Mouse (Mus musculus) limb, embryonic 13.5 days (tissue): ENCODE data around the gene Bcan. TPM values are rescaled to one million over a fixed set of nuclear protein-coding genes. Genes with fewer than 3 reads are reported as not detected.
A peak's percentile ranks its signal among the peaks of the same experiment; 100 is the strongest.

Experiments used
- ATAC-seq: fragments of 200-750 bp; cut with Nextera tagmentation; 2 replicates; pipeline ENCODE4 v1.8.0; 2017; ENCODE audit warnings: low read depth, moderate number of reproducible peaks, moderate TSS enrichment; ENCODE audit not compliant: low FRiP score
- H3K27ac ChIP-seq: fragments of 300-500 bp; sonication (generic); 2 replicates; pipeline ENCODE4 v1.5.1; 2015; ENCODE audit warnings: inconsistent platforms, mild to moderate bottlenecking, moderate library complexity
- H3K27me3 ChIP-seq: fragments of 300-500 bp; sonication (generic); 2 replicates; pipeline ENCODE4 v1.6.1; 2015; ENCODE audit warnings: mild to moderate bottlenecking, inconsistent platforms
- H3K36me3 ChIP-seq: fragments of 300-500 bp; sonication (generic); 2 replicates; pipeline ENCODE4 v1.6.1; 2015; ENCODE audit warnings: inconsistent platforms, mild to moderate bottlenecking, moderate library complexity
- H3K4me1 ChIP-seq: fragments of 300-500 bp; sonication (generic); 2 replicates; pipeline ENCODE4 v1.6.1; 2015; ENCODE audit warnings: inconsistent platforms
- H3K4me2 ChIP-seq: fragments of 300-500 bp; sonication (generic); replicated peaks from 2 replicates; pipeline ENCODE4 v1.6.1; 2015; ENCODE audit warnings: inconsistent platforms, mild to moderate bottlenecking, moderate library complexity
- H3K4me3 ChIP-seq: fragments of 300-500 bp; sonication (generic); 2 replicates; pipeline ENCODE4 v1.5.1; 2015; ENCODE audit warnings: moderate library complexity, mild to moderate bottlenecking, inconsistent platforms
- H3K9ac ChIP-seq: fragments of 300-500 bp; sonication (generic); 2 replicates; pipeline ENCODE4 v1.6.1; 2015; ENCODE audit warnings: mild to moderate bottlenecking, inconsistent platforms
- H3K9me3 ChIP-seq: fragments of 300-500 bp; sonication (generic); 2 replicates; pipeline ENCODE4 v1.6.1; 2016; ENCODE audit warnings: inconsistent platforms
- WGBS: fragments of 180-500 bp; shearing (Covaris S2); methylation state at CpG from one replicate; pipeline ENCODE4 v1.1.7; 2015; 5-methylcytosine and 5-hydroxymethylcytosine counted together
- polyA plus RNA-seq: library from polyadenylated mRNA; unstranded; fragments of >200 nt; fragmentation: Nextera tagmentation; extraction: Ambion mirVana; gene quantifications from 2 replicates; pipeline ENCODE4 v1.2.1, GENCODE M21; 2015

Gene Bcan
- polyA plus RNA-seq, 1 experiment from 2014 or later, result 0.57 TPM

GRCm38 (mm10) chr3:87980085-87980484 is 19.9 kb downstream of the Bcan start:
- Histone ChIP-seq H3K27me3 (0 out of 2 replicates have a peak, but pooled peaks cover 3% of the 10 kb centered on the region), H3K4me2 (no peak overlapping the region), H3K4me3 (no peak overlapping the region), H3K9me3 (no peaks in the 10 kb centered on the region), H3K27ac (no peak overlapping the region), H3K4me1 (peaks cover 31% of the 10 kb centered on the region), H3K9ac (no peak overlapping the region), H3K36me3 (peaks cover 13% of the 10 kb centered on the region)
- ATAC-seq, result no peak
- 40% methylated on average over 3 of the region's 3 CpGs for WGBS

DNA sequence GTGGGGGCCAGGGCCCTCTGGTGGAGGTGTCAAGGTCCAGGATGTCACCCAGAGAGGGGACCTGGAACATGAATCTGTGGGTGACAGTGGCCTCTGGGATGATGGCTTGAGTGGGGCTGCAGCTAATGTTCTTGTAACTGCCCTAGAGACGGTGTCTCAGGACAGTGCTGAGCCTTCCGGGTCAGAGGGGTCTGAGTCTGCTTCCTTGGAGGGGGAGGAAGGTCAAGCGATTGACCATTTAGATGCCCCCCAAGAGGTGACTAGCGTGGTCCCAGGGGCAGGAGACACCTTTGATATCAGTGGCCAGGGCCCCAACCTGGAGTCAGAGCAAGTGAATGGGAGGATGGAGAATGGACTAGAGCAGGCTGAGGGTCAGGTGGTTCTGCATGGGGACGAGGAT is 20.5 kb downstream of the Bcan start:
- 80% methylated on average over 5 of the region's 5 CpGs for WGBS
- Histone ChIP-seq H3K36me3 (peaks cover 13% of the 10 kb centered on the region), H3K4me3 (no peak overlapping the region), H3K9me3 (no peaks in the 10 kb centered on the region), H3K4me1 (peaks cover 33% of the 10 kb centered on the region), H3K27ac (no peak overlapping the region), H3K27me3 (0 out of 2 replicates have a peak, but pooled peaks cover 3% of the 10 kb centered on the region), H3K9ac (no peak overlapping the region), H3K4me2 (no peak overlapping the region)
- ATAC-seq, result no peak

DNA sequence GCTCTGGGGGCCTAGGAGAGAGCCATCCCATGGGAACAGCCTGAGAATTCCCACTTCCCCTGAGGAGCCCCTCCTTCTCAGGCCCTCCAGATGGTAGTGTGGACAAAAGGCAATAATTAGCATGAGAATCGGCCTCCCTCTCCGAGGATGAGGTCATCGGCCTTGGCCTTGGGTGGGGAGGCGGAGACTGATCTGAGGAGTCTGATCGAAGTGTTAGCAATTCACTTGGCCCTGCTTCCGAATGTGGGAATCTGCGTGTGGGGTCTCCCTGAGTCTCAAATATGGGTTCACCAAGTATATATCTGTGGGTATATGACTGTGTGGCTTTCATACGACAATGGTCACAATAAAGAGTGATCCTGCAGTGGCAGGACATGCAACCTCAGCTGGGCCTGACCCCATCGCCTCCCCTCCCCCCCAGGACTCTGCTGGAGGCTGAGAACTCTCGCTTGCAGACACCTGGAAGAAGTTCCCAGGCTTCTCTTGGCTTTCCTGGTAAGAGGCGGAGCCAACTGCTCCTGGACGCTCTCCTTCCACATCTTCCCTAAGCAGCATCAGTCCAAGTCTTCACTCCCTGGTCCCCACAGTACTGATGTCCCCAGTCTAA is 25.5 kb downstream of the Bcan start:
- 25% methylated on average over 12 of the region's 12 CpGs for WGBS
- H3K4me1 ChIP-seq, result peaks cover 47% of the 10 kb centered on the region
- H3K4me3 ChIP-seq, result peak overlapping the region; percentile 53
- peaks cover 40% of the 10 kb centered on the region for H3K27me3 ChIP-seq
- H3K36me3 ChIP-seq, result peaks cover 13% of the 10 kb centered on the region
- H3K9me3 ChIP-seq, result no peaks in the 10 kb centered on the region
- peak overlapping the region; percentile 50 for H3K9ac ChIP-seq
- no peak overlapping the region for H3K27ac ChIP-seq
- ATAC-seq, result no peak
- H3K4me2 ChIP-seq, result peak overlapping the region; percentile 87

GRCm38 (mm10) chr3:87973593-87974380 is 26.2 kb downstream of the Bcan start:
- Histone ChIP-seq H3K9me3 (no peaks in the 10 kb centered on the region), H3K4me1 (peaks cover 47% of the 10 kb centered on the region), H3K27me3 (peaks cover 40% of the 10 kb centered on the region), H3K27ac (no peak overlapping the region; the same call in 1 of the 2 replicates), H3K4me2 (peak overlapping the region; percentile 87), H3K9ac (peak overlapping the region; percentile 50), H3K4me3 (peak overlapping the region; percentile 53), H3K36me3 (peaks cover 13% of the 10 kb centered on the region)
- WGBS, result 40% methylated on average over 14 of the region's 14 CpGs
- no peak for ATAC-seq

DNA sequence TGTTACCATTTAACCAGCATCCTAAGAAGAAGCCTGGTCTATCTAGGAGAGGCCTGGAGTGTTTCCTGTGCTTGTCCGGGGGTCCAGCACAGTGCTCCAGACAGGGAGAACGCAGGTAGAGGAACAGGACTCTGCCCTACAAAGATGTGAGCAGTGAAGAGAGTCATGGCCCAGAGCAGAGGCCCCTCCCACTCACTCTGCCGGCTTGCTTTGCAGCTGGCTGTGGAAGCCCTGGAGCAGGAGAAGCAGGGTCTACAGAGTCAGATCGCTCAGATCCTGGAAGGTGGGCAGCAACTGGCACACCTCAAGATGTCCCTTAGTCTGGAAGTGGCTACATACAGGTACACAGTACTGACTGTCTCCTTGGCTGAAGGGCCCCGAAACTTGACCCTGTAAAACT is 27.3 kb downstream of the Bcan start:
- H3K9ac ChIP-seq, result peak overlapping the region; percentile 75
- no peak overlapping the region; the same call in 1 of the 2 replicates for H3K27ac ChIP-seq
- ATAC-seq, result no peak

GRCm38 (mm10) chr3:87972203-87972664 is 27.8 kb downstream of the Bcan start:
- H3K36me3 ChIP-seq, result peaks cover 13% of the 10 kb centered on the region
- 8% methylated on average over 8 of the region's 8 CpGs for WGBS
- H3K9me3 ChIP-seq, result no peaks in the 10 kb centered on the region
- ATAC-seq, result peak; percentile 55
- H3K4me1 ChIP-seq, result peaks cover 47% of the 10 kb centered on the region
- peak overlapping the region; percentile 75 for H3K9ac ChIP-seq
- peak overlapping the region; percentile 53 for H3K4me3 ChIP-seq
- H3K27me3 ChIP-seq, result peaks cover 49% of the 10 kb centered on the region
- H3K4me2 ChIP-seq, result peak overlapping the region; percentile 87
- H3K27ac ChIP-seq, result no peak overlapping the region; the same call in 1 of the 2 replicates

More for the DNA sequence above, 27.3 kb downstream of the Bcan start:
- Histone ChIP-seq H3K9me3 (no peaks in the 10 kb centered on the region), H3K27me3 (peaks cover 46% of the 10 kb centered on the region), H3K4me2 (peak overlapping the region; percentile 87), H3K4me3 (peak overlapping the region; percentile 53), H3K36me3 (peaks cover 13% of the 10 kb centered on the region), H3K4me1 (peaks cover 47% of the 10 kb centered on the region)
- 17% methylated on average over 5 of the region's 5 CpGs for WGBS

GRCm38 (mm10) chr3:87971489-87972202 is 28.4 kb downstream of the Bcan start:
- H3K27ac ChIP-seq, result peak overlapping the region; percentile 40; the same call in 1 of the 2 replicates
- no peaks in the 10 kb centered on the region for H3K9me3 ChIP-seq
- peak overlapping the region; percentile 87 for H3K4me2 ChIP-seq
- under 1% methylated on average over 60 of the region's 60 CpGs for WGBS
- peaks cover 49% of the 10 kb centered on the region for H3K27me3 ChIP-seq
- peak; percentile 8 for ATAC-seq
- peaks cover 11% of the 10 kb centered on the region for H3K36me3 ChIP-seq
- peak overlapping the region; percentile 53 for H3K4me3 ChIP-seq
- H3K9ac ChIP-seq, result peak overlapping the region; percentile 75
- H3K4me1 ChIP-seq, result peaks cover 47% of the 10 kb centered on the region

- Histone ChIP-seq H3K4me3 (peak within 1 kb of the TSS; percentile 53), H3K27ac (peak within 1 kb of the TSS; percentile 40; the same call in 1 of the 2 replicates), H3K9ac (peak within 1 kb of the TSS; percentile 75), H3K4me1 (peaks cover 47% of the 10 kb centered on the region), H3K36me3 (peaks cover 7% of the 10 kb centered on the region), H3K27me3 (peaks cover 49% of the 10 kb centered on the region), H3K9me3 (no peaks in the 10 kb centered on the region), H3K4me2 (peak within 1 kb of the TSS; percentile 87)
- ATAC-seq, result peak; percentile 79
- under 1% methylated on average over 44 of the region's 44 CpGs for WGBS
Measured at GRCm38 (mm10) chr3:87970939-87971488, 29.0 kb downstream of the Bcan start, which contains the start of gene Nes. Gene Nes, plus strand, starts transcription at chr3:87971078.

DNA sequence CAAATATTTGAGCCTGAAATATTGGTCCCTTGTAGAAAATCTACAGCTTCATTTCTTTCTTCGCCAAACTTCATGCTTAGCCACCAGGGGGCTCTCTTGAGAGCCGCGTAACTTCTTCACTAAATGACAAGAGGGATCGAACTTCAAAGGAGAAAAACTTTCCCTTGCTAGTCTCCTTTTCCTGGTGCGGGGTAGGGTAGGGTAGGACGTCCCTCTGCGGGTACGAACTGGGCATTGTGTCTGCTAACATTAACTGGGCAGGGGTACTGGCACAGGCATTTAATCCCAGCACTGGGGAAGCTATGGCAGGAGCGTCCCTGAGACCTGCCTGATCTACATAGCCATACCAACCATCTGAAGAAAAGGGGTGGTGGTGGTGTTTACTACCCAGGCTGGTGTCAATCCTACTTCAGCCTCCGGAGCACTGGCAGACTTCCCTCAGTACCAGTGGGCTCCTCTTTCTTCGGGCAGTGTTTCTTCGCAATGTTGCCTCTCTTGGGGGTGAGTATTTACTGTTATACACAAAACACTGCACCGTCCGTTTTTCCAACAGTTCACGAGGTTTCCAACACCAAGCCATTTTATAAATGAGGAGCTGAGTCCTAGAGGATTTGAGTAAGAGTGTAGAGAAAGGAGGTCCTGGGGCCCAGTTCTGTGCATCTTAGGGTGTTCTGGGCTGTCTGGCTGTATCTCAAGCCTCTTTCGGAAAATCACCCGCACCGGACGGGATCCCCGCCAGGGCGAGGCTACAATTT is 29.7 kb downstream of the Bcan start:
- Histone ChIP-seq H3K4me2 (peak overlapping the region; percentile 87), H3K27me3 (peaks cover 49% of the 10 kb centered on the region), H3K4me1 (peaks cover 47% of the 10 kb centered on the region), H3K27ac (no peak overlapping the region), H3K9ac (peak overlapping the region; percentile 75; the same call in 1 of the 2 replicates), H3K9me3 (no peaks in the 10 kb centered on the region), H3K36me3 (peaks cover 2% of the 10 kb centered on the region), H3K4me3 (peak overlapping the region; percentile 53)
- ATAC-seq, result no peak
- under 1% methylated on average over 21 of the region's 21 CpGs for WGBS

GRCm38 (mm10) chr3:87960586-87961191 is 39.3 kb downstream of the Bcan start:
- Histone ChIP-seq H3K4me1 (peaks cover 26% of the 10 kb centered on the region), H3K9me3 (no peaks in the 10 kb centered on the region), H3K27ac (peak overlapping the region; percentile 98), H3K27me3 (no peaks in the 10 kb centered on the region), H3K4me3 (peak overlapping the region; percentile 44), H3K4me2 (peak overlapping the region; percentile 66), H3K36me3 (no peaks in the 10 kb centered on the region), H3K9ac (peak overlapping the region; percentile 72)
- under 1% methylated on average over 27 of the region's 27 CpGs for WGBS
- ATAC-seq, result peak; percentile 97
